Mouse (Mus musculus): ENCODE data around the gene Dffa. TPM values are rescaled to one million over a fixed set of nuclear protein-coding genes. Genes with fewer than 3 reads are reported as not detected.

The Dffa gene
- polyA plus RNA-seq, 2 experiments = 13.1 to 13.2 TPM

- no peak overlapping the region for H3K4me3 ChIP-seq (ENCODE audit: insufficient read depth in 1 of 2, low read depth in 2 of 2, low read length in 2 of 2)
- no peaks in the 10 kb centered on the region for H3K27me3 ChIP-seq (ENCODE audit: control insufficient read depth, insufficient read depth, low read length)
- H3K27ac ChIP-seq = no peak overlapping the region
- DNase-seq (ENCODE audit: low read depth in 3 of 3, low spot score in 3 of 3) = no peak
- H3K36me3 ChIP-seq (replicated peaks; ENCODE audit: control insufficient read depth, insufficient read depth, low read depth) = no peaks in the 10 kb centered on the region
- TF ChIP-seq CTCF (IDR thresholded peaks at IDR 0.05; ENCODE audit: low read depth) (no peak), EP300 (IDR thresholded peaks at IDR 0.05; ENCODE audit: low read depth) (no peak)
- WGBS (ENCODE audit: insufficient replicate concordance) = 50% methylated on average over 4 of the region's 4 CpGs
- H3K4me1 ChIP-seq (replicated peaks; ENCODE audit: control insufficient read depth in 2 of 2, insufficient read depth in 2 of 2, low read length in 1 of 2) = peaks cover 0 to 4% of the 10 kb centered on the region in 2 experiments; a peak in 2 of 4 replicates
- no peak overlapping the region for H3K4me2 ChIP-seq (ENCODE audit: low read depth)
- H3K9me3 ChIP-seq (ENCODE audit: control insufficient read depth, low read length) = no peaks in the 10 kb centered on the region
- no peak overlapping the region for H3K9ac ChIP-seq (replicated peaks)
- 0 out of 2 replicates have a peak, but pooled peaks have one; percentile 14 for ATAC-seq (ENCODE audit: insufficient read depth)
Measured at GRCm38 (mm10) chr4:149078261-149078660, 25.7 kb upstream of the Dffa start.

- no peak for ATAC-seq (ENCODE audit: insufficient read depth)
- TF ChIP-seq CTCF (IDR thresholded peaks at IDR 0.05; ENCODE audit: low read depth) (no peak), EP300 (IDR thresholded peaks at IDR 0.05; ENCODE audit: low read depth) (no peak)
Measured at GRCm38 (mm10) chr4:149079629-149080028, 24.3 kb upstream of the Dffa start.

DNA sequence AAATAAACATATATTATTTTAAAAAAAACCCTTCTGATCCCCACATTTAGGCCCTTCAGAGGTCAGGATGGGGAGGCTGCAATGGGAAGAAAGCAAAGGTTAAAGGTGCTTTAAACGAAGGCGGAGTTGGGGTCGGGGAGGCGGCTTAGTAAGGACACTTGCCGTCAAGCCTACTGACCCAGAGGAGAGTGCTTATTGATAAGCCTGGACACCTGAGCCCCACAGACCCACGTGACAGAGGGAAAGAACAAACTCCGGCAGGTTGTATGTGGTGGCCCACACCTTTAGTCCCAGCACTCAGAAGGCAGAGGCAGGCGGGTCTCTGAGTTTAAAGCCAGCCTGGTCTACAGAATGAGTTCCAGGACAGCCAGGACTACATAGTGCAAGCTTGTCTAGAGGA is 23.8 kb upstream of the Dffa start:
- no peak for ATAC-seq (ENCODE audit: insufficient read depth)
- Histone ChIP-seq H3K9ac (replicated peaks) (no peak overlapping the region), H3K27ac (no peak overlapping the region), H3K9me3 (ENCODE audit: control insufficient read depth, low read length) (no peaks in the 10 kb centered on the region), H3K4me2 (ENCODE audit: low read depth) (no peak overlapping the region), H3K4me1 (replicated peaks; ENCODE audit: control insufficient read depth in 2 of 2, insufficient read depth in 2 of 2, low read length in 1 of 2) (peaks cover 0 to 4% of the 10 kb centered on the region in 2 experiments; a peak in 2 of 4 replicates), H3K36me3 (replicated peaks; ENCODE audit: control insufficient read depth, insufficient read depth, low read depth) (no peaks in the 10 kb centered on the region), H3K4me3 (ENCODE audit: insufficient read depth in 1 of 2, low read depth in 2 of 2, low read length in 2 of 2) (no peak overlapping the region), H3K27me3 (ENCODE audit: control insufficient read depth, insufficient read depth, low read length) (no peaks in the 10 kb centered on the region)
- no peak for DNase-seq (ENCODE audit: low read depth in 3 of 3, low spot score in 3 of 3)
- 75% methylated on average over 8 of the region's 8 CpGs for whole genome bisulfite sequencing (ENCODE audit: insufficient replicate concordance)
- TF ChIP-seq CTCF (IDR thresholded peaks at IDR 0.05; ENCODE audit: low read depth) (no peak), EP300 (IDR thresholded peaks at IDR 0.05; ENCODE audit: low read depth) (no peak)

More at GRCm38 (mm10) chr4:149079629-149080028, 24.3 kb upstream of the Dffa start:
- Histone ChIP-seq H3K9me3 (ENCODE audit: control insufficient read depth, low read length) (no peaks in the 10 kb centered on the region), H3K36me3 (replicated peaks; ENCODE audit: control insufficient read depth, insufficient read depth, low read depth) (no peaks in the 10 kb centered on the region), H3K9ac (replicated peaks) (no peak overlapping the region), H3K4me2 (ENCODE audit: low read depth) (no peak overlapping the region), H3K27me3 (ENCODE audit: control insufficient read depth, insufficient read depth, low read length) (no peaks in the 10 kb centered on the region), H3K27ac (no peak overlapping the region), H3K4me3 (ENCODE audit: insufficient read depth in 1 of 2, low read depth in 2 of 2, low read length in 2 of 2) (no peak overlapping the region), H3K4me1 (replicated peaks; ENCODE audit: control insufficient read depth in 2 of 2, insufficient read depth in 2 of 2, low read length in 1 of 2) (peaks cover 0 to 4% of the 10 kb centered on the region in 2 experiments; a peak in 2 of 4 replicates)
- WGBS (ENCODE audit: insufficient replicate concordance) = 71% methylated on average over 6 of the region's 6 CpGs
- DNase-seq (ENCODE audit: low read depth in 3 of 3, low spot score in 3 of 3) = no peak

- 76% methylated on average over 17 of the region's 17 CpGs for WGBS (ENCODE audit: insufficient replicate concordance)
- no peak for DNase-seq (ENCODE audit: low read depth in 3 of 3, low spot score in 3 of 3)
- no peak for TF ChIP-seq CTCF (IDR thresholded peaks at IDR 0.05; ENCODE audit: low read depth)
- TF ChIP-seq EP300 (IDR thresholded peaks at IDR 0.05; ENCODE audit: low read depth) = no peak
- Histone ChIP-seq H3K36me3 (replicated peaks; ENCODE audit: control insufficient read depth, insufficient read depth, low read depth) (no peaks in the 10 kb centered on the region), H3K9ac (replicated peaks) (no peak overlapping the region), H3K4me3 (ENCODE audit: insufficient read depth in 1 of 2, low read depth in 2 of 2, low read length in 2 of 2) (no peak overlapping the region), H3K9me3 (ENCODE audit: control insufficient read depth, low read length) (no peaks in the 10 kb centered on the region), H3K4me1 (replicated peaks; ENCODE audit: control insufficient read depth in 2 of 2, insufficient read depth in 2 of 2, low read length in 1 of 2) (peaks cover 0 to 4% of the 10 kb centered on the region in 2 experiments; a peak in 2 of 4 replicates), H3K27me3 (ENCODE audit: control insufficient read depth, insufficient read depth, low read length) (no peaks in the 10 kb centered on the region), H3K4me2 (ENCODE audit: low read depth) (no peak overlapping the region), H3K27ac (no peak overlapping the region)
- ATAC-seq (ENCODE audit: insufficient read depth) = peak; percentile 67
Measured at GRCm38 (mm10) chr4:149081528-149081927, 22.4 kb upstream of the Dffa start.

DNA sequence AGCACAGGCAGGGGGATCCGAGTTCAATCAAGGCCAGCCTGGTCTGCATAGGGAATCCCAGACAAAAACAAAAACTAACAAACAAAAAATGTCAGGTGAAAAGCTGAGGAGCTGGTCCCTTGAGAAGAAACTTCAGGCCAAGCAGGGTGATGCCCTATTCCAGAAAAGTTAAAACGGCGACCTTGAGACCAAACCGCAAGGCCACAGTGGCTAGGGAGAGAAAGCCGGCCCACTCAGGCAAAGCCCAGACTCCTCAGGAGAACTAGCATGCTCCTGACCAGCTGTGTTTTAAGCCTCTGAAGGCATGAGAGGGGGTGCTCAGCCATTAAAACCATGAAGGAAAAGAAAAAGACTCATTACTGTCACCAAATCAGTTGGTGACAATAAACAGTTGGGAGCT is 18.6 kb upstream of the Dffa start:
- no peak overlapping the region for H3K9ac ChIP-seq (replicated peaks)
- no peaks in the 10 kb centered on the region; a peak in 1 of 4 replicates for H3K4me1 ChIP-seq (replicated peaks; ENCODE audit: control insufficient read depth in 2 of 2, insufficient read depth in 2 of 2, low read length in 1 of 2)
- 77% methylated on average over 5 of the region's 5 CpGs for WGBS (ENCODE audit: insufficient replicate concordance)
- H3K9me3 ChIP-seq (ENCODE audit: control insufficient read depth, low read length) = no peaks in the 10 kb centered on the region
- TF ChIP-seq EP300 (IDR thresholded peaks at IDR 0.05; ENCODE audit: low read depth) = no peak
- no peak for TF ChIP-seq CTCF (IDR thresholded peaks at IDR 0.05; ENCODE audit: low read depth)
- no peak overlapping the region for H3K27ac ChIP-seq
- ATAC-seq (ENCODE audit: insufficient read depth) (no peak), DNase-seq (ENCODE audit: low read depth in 3 of 3, low spot score in 3 of 3) (no peak)
- no peaks in the 10 kb centered on the region for H3K36me3 ChIP-seq (replicated peaks; ENCODE audit: control insufficient read depth, insufficient read depth, low read depth)
- no peak overlapping the region for H3K4me2 ChIP-seq (ENCODE audit: low read depth)
- H3K4me3 ChIP-seq (ENCODE audit: insufficient read depth in 1 of 2, low read depth in 2 of 2, low read length in 2 of 2) = no peak overlapping the region
- H3K27me3 ChIP-seq (ENCODE audit: control insufficient read depth, insufficient read depth, low read length) = no peaks in the 10 kb centered on the region

All from liver, embryonic 14.5 days (tissue).